Mouse (Mus musculus) stomach, embryonic 14.5 days (tissue): Measurements from ENCODE around the gene Fam20b. TPM values are rescaled to one million over a fixed set of nuclear protein-coding genes. Genes with fewer than 3 reads are reported as not detected.

Experiments used
- ATAC-seq: fragments of 200-750 bp; cut with Nextera tagmentation; 2 replicates; pipeline ENCODE4 v1.8.0; 2017; ENCODE audit warnings: low read depth, moderate TSS enrichment; ENCODE audit not compliant: insufficient number of reproducible peaks, insufficient read depth, low FRiP score
- H3K27ac ChIP-seq: fragments of 300-500 bp; sonication (generic); 2 replicates; pipeline ENCODE4 v1.5.1; 2014; ENCODE audit warnings: mild to moderate bottlenecking, low read length, moderate library complexity, mixed read lengths
- H3K27me3 ChIP-seq: fragments of 300-500 bp; sonication (generic); 2 replicates; pipeline ENCODE4 v1.6.1; 2014; ENCODE audit warnings: low read length, control low read depth, mixed read lengths; ENCODE audit not compliant: control insufficient read depth, insufficient read depth
- H3K36me3 ChIP-seq: fragments of 300-500 bp; sonication (generic); 2 replicates; pipeline ENCODE4 v1.6.1; 2014; ENCODE audit warnings: mild to moderate bottlenecking, control low read depth, low read length, moderate library complexity, mixed read lengths; ENCODE audit not compliant: control insufficient read depth, insufficient read depth
- H3K4me1 ChIP-seq: fragments of 300-500 bp; sonication (generic); 2 replicates; pipeline ENCODE4 v1.6.1; 2014; ENCODE audit warnings: low read length, control low read depth, mixed read lengths; ENCODE audit not compliant: control insufficient read depth, insufficient read depth
- H3K4me2 ChIP-seq: fragments of 300-500 bp; sonication (generic); replicated peaks from 2 replicates; pipeline ENCODE4 v1.6.1; 2014; ENCODE audit warnings: low read depth, low read length, control low read depth
- H3K4me3 ChIP-seq: fragments of 300-500 bp; sonication (generic); 2 replicates; pipeline ENCODE4 v1.5.1; 2014; ENCODE audit warnings: low read depth, low read length, control low read depth
- H3K9ac ChIP-seq: fragments of 300-500 bp; sonication (generic); replicated peaks from 2 replicates; pipeline ENCODE4 v1.6.1; 2014; ENCODE audit warnings: low read depth, mild to moderate bottlenecking, control low read depth, low read length, moderate library complexity, mixed read lengths
- H3K9me3 ChIP-seq: fragments of 300-500 bp; sonication (generic); 2 replicates; pipeline ENCODE4 v1.6.1; 2016; ENCODE audit warnings: low read depth, low read length, control low read depth; ENCODE audit not compliant: control insufficient read depth
- WGBS: fragments of 180-500 bp; shearing (Covaris S2); extraction: QIAGEN DNeasy Blood & Tissue Kit; methylation state at CpG from one replicate; pipeline ENCODE4 v1.1.7; 2014; 5-methylcytosine and 5-hydroxymethylcytosine counted together
- polyA plus RNA-seq: library from polyadenylated mRNA; unstranded; fragments of >200 nt; fragmentation: Nextera tagmentation; extraction: Ambion mirVana; gene quantifications from 2 replicates; pipeline ENCODE4 v1.2.1, GENCODE M21; 2014

The Fam20b gene
- polyA plus RNA-seq, 1 experiment from 2014 or later, result 32.4 TPM

DNA sequence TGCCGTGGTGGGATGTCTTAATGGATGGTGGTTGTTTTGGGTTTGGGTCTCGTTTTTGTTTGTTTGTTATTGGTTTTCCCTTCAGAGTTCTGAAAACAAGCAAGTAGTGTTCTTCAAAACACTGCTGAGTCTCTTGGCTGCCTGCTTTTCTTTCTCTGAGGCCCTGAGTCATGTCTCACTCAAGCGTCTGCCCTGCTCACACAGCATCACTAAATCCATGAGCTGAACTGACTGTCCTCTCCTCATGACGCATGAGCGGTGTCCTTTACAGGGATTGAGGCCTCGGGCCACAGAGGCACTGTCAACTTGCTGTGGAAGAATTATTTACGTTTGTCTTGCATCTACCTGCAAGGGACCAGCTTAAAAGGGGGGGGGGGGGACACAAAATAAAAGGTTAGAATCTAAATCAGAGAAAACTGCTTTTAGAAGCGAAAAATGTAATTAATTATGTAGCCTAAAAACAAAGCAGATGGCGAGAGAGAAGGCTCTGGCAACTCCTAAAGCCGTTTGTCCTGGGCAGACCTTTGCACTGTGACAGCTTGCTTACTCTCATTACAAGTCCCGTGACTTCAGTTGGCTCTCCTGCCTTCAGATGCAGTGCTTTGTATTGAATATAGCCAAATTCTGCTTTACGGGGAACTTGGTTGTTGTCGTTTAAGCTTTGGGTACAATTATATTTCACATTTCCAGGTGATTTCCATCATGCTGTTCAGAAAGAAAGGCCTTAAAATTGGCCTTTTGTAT is 73.9 kb downstream of the Fam20b start:
- ATAC-seq, result no peak
- Histone ChIP-seq H3K9me3 (no peaks in the 10 kb centered on the region), H3K27me3 (no peaks in the 10 kb centered on the region), H3K27ac (no peak overlapping the region), H3K36me3 (peaks cover 22% of the 10 kb centered on the region), H3K4me1 (no peaks in the 10 kb centered on the region), H3K4me3 (no peak overlapping the region), H3K4me2 (no peak overlapping the region), H3K9ac (no peak overlapping the region)
- WGBS, result 59% methylated on average over 13 of the region's 13 CpGs

DNA sequence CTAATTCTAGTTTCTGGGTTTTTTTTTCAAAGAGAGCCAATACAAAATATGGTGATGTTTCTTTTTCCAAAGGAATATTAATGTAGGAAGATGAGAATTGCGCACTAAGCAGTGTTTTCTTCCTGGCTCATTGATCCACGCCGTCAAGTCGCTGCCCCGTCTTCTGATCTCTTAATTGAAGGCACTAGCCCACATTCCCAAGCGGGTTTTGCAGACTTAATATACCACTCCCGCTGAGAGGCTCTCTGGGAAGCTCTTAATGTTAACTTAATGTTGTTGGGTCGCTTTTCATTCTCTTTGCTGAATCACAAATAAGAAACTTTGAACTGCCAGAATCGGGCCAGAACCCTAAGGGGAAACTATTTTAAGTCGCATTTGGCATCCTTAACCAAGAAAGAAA is 74.8 kb downstream of the Fam20b start:
- Histone ChIP-seq H3K36me3 (peaks cover 23% of the 10 kb centered on the region), H3K4me3 (no peak overlapping the region), H3K9ac (no peak overlapping the region), H3K4me1 (no peaks in the 10 kb centered on the region), H3K9me3 (no peaks in the 10 kb centered on the region), H3K4me2 (no peak overlapping the region), H3K27me3 (no peaks in the 10 kb centered on the region), H3K27ac (no peak overlapping the region)
- 82% methylated on average over 10 of the region's 10 CpGs for WGBS
- ATAC-seq, result no peak

DNA sequence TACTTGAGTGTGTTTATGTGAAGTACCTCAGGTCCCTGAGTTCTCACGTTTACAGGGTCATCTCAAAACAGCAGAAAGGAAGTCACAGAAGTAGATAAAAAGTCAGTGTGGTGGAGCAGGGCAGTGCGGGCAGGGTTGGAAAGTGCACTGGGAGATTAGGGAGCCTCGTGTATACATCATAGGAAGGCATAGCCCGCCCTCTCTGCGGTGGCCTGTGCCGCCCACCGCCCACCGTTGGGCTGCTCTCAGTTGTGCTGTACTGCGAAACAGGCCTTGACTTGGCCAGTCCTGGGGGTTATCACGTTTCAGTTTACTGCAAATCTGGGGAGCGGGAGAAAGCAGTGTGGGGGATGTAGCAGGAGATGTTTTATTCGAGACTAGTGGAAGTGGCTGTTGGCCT is 76.1 kb downstream of the Fam20b start:
- H3K9ac ChIP-seq, result no peak overlapping the region
- H3K4me1 ChIP-seq, result no peaks in the 10 kb centered on the region
- no peaks in the 10 kb centered on the region for H3K27me3 ChIP-seq
- no peak overlapping the region for H3K4me2 ChIP-seq
- H3K4me3 ChIP-seq, result no peak overlapping the region
- no peaks in the 10 kb centered on the region for H3K9me3 ChIP-seq
- H3K27ac ChIP-seq, result no peak overlapping the region
- WGBS, result 64% methylated on average over 12 of the region's 12 CpGs
- H3K36me3 ChIP-seq, result peaks cover 23% of the 10 kb centered on the region
- no peak for ATAC-seq

DNA sequence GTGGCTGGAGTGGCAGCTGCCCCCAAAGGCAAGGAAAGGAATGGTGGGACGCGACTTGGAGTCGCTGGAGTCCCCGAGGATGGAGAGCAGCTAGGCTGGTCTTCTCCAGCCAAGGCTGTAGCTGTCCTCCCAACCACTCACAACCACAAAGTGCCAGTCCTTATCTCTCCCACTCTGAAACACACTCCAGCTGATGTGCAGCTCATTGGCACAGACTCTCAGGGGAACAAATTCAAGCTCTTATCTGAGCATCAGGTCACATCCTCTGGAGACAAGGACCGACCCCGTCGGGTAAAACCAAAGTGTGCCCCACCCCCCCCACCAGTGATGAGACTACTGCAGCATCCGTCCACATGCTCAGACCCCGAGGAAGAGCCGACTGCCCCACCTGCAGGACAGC is 77.1 kb downstream of the Fam20b start:
- H3K27ac ChIP-seq, result no peak overlapping the region
- H3K36me3 ChIP-seq, result peaks cover 29% of the 10 kb centered on the region
- no peak for ATAC-seq
- no peak overlapping the region for H3K9ac ChIP-seq
- no peaks in the 10 kb centered on the region for H3K27me3 ChIP-seq
- no peak overlapping the region for H3K4me2 ChIP-seq
- no peaks in the 10 kb centered on the region for H3K4me1 ChIP-seq
- 92% methylated on average over 10 of the region's 10 CpGs for WGBS
- no peak overlapping the region for H3K4me3 ChIP-seq
- no peaks in the 10 kb centered on the region for H3K9me3 ChIP-seq

DNA sequence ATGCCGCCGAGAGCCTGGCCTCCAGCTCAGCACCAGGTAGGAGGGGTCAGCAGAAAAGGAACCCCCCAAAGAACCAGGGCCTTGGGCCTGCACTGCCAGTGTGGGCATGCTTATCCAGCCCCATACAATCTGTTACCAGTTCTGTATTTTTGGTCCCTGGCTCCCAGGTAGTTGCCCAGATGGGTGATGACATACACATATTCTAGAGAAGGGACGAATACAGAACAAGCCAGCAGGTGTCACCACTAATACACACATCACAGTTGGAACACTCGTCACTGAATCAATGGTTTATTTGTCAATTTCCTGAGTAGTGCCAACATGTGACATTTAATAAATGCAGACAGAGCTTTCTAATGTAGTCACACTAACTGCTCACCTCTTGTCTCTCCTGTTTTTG is 78.3 kb downstream of the Fam20b start:
- Histone ChIP-seq H3K36me3 (peaks cover 34% of the 10 kb centered on the region), H3K27ac (no peak overlapping the region), H3K27me3 (no peaks in the 10 kb centered on the region), H3K4me2 (no peak overlapping the region), H3K9ac (no peak overlapping the region), H3K4me3 (no peak overlapping the region), H3K9me3 (no peaks in the 10 kb centered on the region), H3K4me1 (no peaks in the 10 kb centered on the region)
- 78% methylated on average over 4 of the region's 4 CpGs for WGBS
- ATAC-seq, result no peak

DNA sequence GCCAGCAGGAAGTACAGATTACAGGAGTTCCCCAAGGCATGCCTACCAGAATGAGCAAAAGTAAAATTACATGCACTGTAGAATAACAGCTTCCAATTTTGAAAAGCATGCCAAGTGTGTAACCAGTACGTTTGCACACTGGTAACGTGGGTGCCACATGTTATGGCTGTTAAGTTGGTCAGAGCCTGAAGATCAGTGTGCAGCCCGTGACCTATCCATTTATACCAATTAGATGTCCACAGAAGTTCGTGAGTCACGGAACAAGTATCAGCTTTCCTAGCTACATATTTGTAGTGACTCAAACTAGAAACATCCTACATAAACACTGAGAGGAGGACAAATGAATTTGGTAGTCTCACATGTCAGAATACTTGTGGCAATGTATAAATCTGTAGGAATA is 79.4 kb downstream of the Fam20b start:
- Histone ChIP-seq H3K27me3 (no peaks in the 10 kb centered on the region), H3K9ac (no peak overlapping the region), H3K4me1 (no peaks in the 10 kb centered on the region), H3K36me3 (peaks cover 40% of the 10 kb centered on the region), H3K27ac (no peak overlapping the region), H3K4me3 (no peak overlapping the region), H3K9me3 (no peaks in the 10 kb centered on the region), H3K4me2 (no peak overlapping the region)
- 85% methylated on average over 5 of the region's 5 CpGs for WGBS
- no peak for ATAC-seq

DNA sequence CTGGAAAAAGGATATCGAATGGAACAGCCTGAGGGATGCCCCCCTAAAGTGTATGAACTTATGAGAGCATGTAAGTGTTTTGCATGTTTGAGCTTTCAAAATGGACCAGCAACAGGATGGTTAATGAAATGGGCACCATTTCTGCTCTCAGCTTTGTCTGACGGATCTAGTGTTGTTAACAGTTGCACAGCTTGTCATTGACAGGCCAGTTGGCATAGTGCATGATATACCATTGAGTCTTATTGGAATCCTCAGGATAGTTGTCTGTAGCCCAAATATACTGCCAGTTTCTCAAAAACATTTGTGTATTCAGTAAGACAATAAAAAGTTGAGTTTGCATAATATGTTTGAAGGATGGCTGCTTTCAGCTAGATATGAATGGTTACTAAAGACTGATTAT is 83.7 kb downstream of the Fam20b start:
- Histone ChIP-seq H3K4me1 (no peaks in the 10 kb centered on the region), H3K4me2 (no peak overlapping the region), H3K27me3 (no peaks in the 10 kb centered on the region), H3K9ac (no peak overlapping the region), H3K4me3 (no peak overlapping the region), H3K36me3 (peaks cover 42% of the 10 kb centered on the region), H3K27ac (no peak overlapping the region), H3K9me3 (no peaks in the 10 kb centered on the region)
- no peak for ATAC-seq
- WGBS, result 79% methylated on average over 2 of the region's 2 CpGs

DNA sequence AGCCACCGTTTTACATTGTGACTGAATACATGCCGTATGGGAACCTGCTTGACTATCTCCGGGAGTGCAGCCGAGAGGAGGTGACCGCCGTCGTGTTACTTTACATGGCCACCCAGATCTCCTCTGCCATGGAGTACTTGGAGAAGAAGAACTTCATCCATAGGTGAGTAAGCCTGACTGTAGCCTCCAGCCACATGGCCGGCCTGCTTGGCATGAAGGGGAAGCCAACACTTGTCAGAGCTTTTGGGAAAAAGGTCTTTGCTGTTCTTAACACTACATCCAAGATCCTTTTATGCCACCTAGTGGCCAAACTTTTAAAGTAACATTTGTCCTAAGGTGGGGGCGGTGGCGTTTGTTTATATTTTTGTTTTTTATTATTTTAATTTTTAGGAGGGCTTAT is 85.8 kb downstream of the Fam20b start:
- no peak overlapping the region for H3K4me2 ChIP-seq
- H3K4me1 ChIP-seq, result no peaks in the 10 kb centered on the region
- no peak overlapping the region for H3K27ac ChIP-seq
- ATAC-seq, result peak; percentile 53; the same call in 1 of the 2 replicates
- H3K27me3 ChIP-seq, result no peaks in the 10 kb centered on the region
- no peak overlapping the region for H3K4me3 ChIP-seq
- peaks cover 47% of the 10 kb centered on the region for H3K36me3 ChIP-seq
- WGBS, result 77% methylated on average over 10 of the region's 10 CpGs
- no peaks in the 10 kb centered on the region for H3K9me3 ChIP-seq
- H3K9ac ChIP-seq, result no peak overlapping the region

DNA sequence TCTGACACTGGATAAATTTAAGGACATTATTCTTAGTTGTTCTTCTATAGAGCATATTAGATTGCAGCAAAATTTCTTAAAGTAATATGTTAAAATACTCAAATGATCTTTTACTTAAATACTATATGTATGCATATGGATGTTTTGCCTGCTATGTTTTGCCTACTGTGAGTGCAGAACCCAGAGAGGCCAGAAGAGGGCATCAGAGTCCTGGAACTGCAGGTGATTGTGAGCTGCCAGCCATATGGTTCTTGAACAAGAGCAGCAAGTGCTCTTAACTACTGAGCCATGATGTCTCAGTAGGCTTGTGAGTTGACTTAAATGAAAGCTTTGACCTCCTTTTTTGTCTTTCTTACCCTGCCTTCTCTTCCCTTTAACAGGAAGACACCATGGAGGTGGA is 87.9 kb downstream of the Fam20b start:
- peaks cover 37% of the 10 kb centered on the region for H3K36me3 ChIP-seq
- no peak overlapping the region for H3K9ac ChIP-seq
- no peak overlapping the region for H3K4me3 ChIP-seq
- ATAC-seq, result no peak
- no peak overlapping the region for H3K4me2 ChIP-seq
- H3K27me3 ChIP-seq, result no peaks in the 10 kb centered on the region
- H3K9me3 ChIP-seq, result no peaks in the 10 kb centered on the region
- H3K27ac ChIP-seq, result no peak overlapping the region
- H3K4me1 ChIP-seq, result no peaks in the 10 kb centered on the region
